Mouse (Mus musculus) cortical plate, adult 2 months (tissue): ENCODE results near the gene F7.

Experiments
- CTCF ChIP-seq: fragments of 200-500 bp; IDR thresholded peaks from 2 replicates; pipeline ENCODE4 v1.5.1; 2011; ENCODE audit warnings: mild to moderate bottlenecking, control low read depth, low read length; ENCODE audit not compliant: insufficient read depth; ENCODE audit errors: extremely low read depth
- POLR2A ChIP-seq: fragments of 200-500 bp; IDR thresholded peaks from 2 replicates; pipeline ENCODE4 v1.6.1; 2011; ENCODE audit warnings: mild to moderate bottlenecking, low read length, control low read depth; ENCODE audit not compliant: insufficient read depth; ENCODE audit errors: extremely low read depth

DNA sequence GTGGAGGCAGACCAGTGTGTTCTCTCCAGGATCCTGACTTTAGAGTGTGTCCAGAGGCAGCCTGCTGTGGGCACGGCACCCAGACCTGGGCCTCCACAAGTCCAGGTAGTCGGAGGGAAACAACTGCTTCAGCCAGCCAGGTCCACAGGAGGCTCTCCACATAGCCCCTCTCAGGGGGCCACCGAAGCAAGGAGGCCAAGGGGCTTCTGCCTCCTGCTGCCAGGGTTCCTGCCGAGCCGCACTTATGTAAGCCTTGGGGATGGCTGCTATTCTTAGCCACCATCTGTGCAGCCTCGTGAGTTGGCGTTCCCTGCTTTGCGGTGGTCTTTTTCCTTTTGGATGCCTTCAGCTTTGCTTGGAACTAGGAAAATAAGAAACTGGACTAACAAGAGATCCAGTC is 38.3 kb upstream of the F7 start:
- TF ChIP-seq CTCF (no peak), POLR2A (no peak; the same call in 1 of the 2 replicates)
